Mouse (Mus musculus) forebrain, embryonic 16.5 days (tissue): Measurements from ENCODE around the gene Sprtn. TPM values are rescaled to one million over a fixed set of nuclear protein-coding genes. Genes with fewer than 3 reads are reported as not detected.

ENCODE experiments used
- ATAC-seq: fragments of 200-750 bp; cut with Nextera tagmentation; 2 replicates; pipeline ENCODE4 v1.8.0; 2017; ENCODE audit warnings: mild to moderate bottlenecking, moderate library complexity
- H3K27ac ChIP-seq: fragments of 300-500 bp; sonication (generic); 2 replicates; pipeline ENCODE4 v1.5.1; 2014; ENCODE audit warnings: low read length, control low read depth
- H3K27me3 ChIP-seq: fragments of 300-500 bp; sonication (generic); replicated peaks from 2 replicates; pipeline ENCODE4 v1.6.1; 2014; ENCODE audit warnings: low read length; ENCODE audit not compliant: control insufficient read depth, insufficient read depth
- H3K36me3 ChIP-seq: fragments of 300-500 bp; sonication (generic); 2 replicates; pipeline ENCODE4 v1.6.1; 2014; ENCODE audit not compliant: control insufficient read depth, insufficient read depth
- H3K4me1 ChIP-seq: fragments of 300-500 bp; sonication (generic); replicated peaks from 2 replicates; pipeline ENCODE4 v1.6.1; 2014; ENCODE audit warnings: low read length; ENCODE audit not compliant: control insufficient read depth, insufficient read depth
- H3K4me2 ChIP-seq: fragments of 300-500 bp; sonication (generic); 2 replicates; pipeline ENCODE4 v1.6.1; 2014; ENCODE audit warnings: mild to moderate bottlenecking, low read length, control low read depth
- H3K4me3 ChIP-seq: fragments of 300-500 bp; sonication (generic); replicated peaks from 2 replicates; pipeline ENCODE4 v1.5.1; 2014; ENCODE audit warnings: mild to moderate bottlenecking, low read length, control low read depth
- H3K9ac ChIP-seq: fragments of 300-500 bp; sonication (generic); replicated peaks from 2 replicates; pipeline ENCODE4 v1.6.1; 2014; ENCODE audit warnings: low read depth, low read length, control low read depth
- H3K9me3 ChIP-seq: fragments of 300-500 bp; sonication (generic); 2 replicates; pipeline ENCODE4 v1.6.1; 2016; ENCODE audit warnings: low read length; ENCODE audit not compliant: control insufficient read depth
- WGBS: fragments of 180-500 bp; shearing (Covaris S2); extraction: QIAGEN DNeasy Blood & Tissue Kit; methylation state at CpG from one replicate; pipeline ENCODE4 v1.1.7; 2014; 5-methylcytosine and 5-hydroxymethylcytosine counted together
- polyA plus RNA-seq: library from polyadenylated mRNA; unstranded; fragments of >200 nt; fragmentation: Nextera tagmentation; extraction: Ambion mirVana; gene quantifications from 2 replicates; pipeline ENCODE4 v1.2.1, GENCODE M21; 2015

Gene Sprtn
- 10.6 and 12.9 TPM in 2 replicates for polyA plus RNA-seq

DNA sequence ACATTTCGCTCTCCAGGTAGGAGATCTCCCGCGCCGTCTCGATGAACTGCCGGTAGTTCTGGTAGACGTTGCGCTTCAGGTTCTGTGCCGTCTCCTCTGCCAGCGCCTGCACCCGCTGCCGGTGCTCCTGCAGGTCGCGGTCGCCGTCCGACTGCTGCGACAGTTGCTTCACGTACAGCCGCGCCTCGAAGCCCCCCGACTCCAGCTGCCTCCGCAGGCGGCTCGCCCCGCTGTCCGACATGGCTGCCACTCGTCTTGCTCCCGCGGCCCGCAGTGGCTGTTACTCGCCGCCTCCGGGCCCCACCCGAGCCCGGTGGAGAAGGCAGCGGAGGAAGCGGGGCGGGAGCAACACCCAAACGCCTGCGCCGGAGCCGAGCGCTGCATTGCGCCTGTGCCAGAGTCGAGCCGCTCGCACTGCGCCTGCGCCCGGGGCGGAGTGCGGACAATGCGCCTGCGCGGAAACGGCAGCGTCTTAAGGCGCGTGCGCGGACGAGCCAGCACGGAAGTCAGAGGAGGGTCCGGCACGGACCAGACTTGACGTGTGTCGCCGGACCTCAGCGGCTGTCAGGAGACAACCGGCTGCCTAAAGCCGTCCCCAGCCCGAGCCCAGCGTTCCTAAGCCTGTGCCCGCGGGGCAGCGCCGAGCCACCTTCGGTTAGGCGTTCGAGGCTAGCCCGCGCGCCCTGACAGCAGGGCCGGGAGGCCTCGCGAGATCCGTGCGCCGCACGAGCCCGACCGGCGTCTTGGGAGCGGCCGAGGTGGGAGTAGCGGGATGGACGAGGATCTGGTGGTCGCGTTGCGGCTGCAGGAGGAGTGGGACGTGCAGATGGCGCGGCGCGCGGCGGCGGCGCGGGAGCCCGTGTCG lies at the start of gene Sprtn, which contains the start of gene Exoc8:
TSS of gene Sprtn (plus strand) at position 501 of the 865 bp plus-strand sequence.
TSS of gene Exoc8 (minus strand) at position 320 of the 865 bp plus-strand sequence.
- Histone ChIP-seq H3K27ac (peak within 1 kb of the TSS; percentile 87), H3K9ac (peak within 1 kb of the TSS; percentile 88), H3K4me2 (peak within 1 kb of the TSS; percentile 96), H3K36me3 (peaks cover 23% of the 10 kb centered on the region), H3K4me1 (peaks cover 34% of the 10 kb centered on the region), H3K9me3 (no peaks in the 10 kb centered on the region), H3K4me3 (peak within 1 kb of the TSS; percentile 100), H3K27me3 (no peaks in the 10 kb centered on the region)
- peak; percentile 91 for ATAC-seq
- WGBS = under 1% methylated on average over 114 of the region's 114 CpGs

DNA sequence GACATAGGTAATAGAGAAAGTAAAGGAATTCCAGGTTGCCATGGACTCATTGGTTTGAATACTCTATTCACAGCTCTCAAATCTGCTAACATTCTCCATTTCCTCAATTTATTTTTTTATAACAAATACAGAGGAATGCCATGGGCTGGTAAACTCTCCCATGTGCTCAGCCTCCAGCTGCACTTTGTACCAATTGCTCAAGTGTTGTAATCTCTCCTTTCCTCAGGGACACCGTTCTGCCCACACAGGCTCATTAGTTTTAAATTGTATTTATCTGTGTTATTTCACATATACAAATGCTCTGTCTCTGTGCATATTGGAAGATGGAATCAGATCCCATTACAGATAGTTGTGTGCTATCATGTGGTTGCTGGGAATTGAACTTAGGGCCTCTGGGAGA lies 44.2 kb upstream of the Sprtn start:
- H3K9ac ChIP-seq = no peak overlapping the region
- no peak overlapping the region for H3K27ac ChIP-seq
- H3K4me2 ChIP-seq = no peak overlapping the region
- H3K27me3 ChIP-seq = no peaks in the 10 kb centered on the region
- 98% methylated on average over 1 of the region's 1 CpGs for WGBS
- H3K9me3 ChIP-seq = peaks cover 20% of the 10 kb centered on the region
- no peak overlapping the region for H3K4me3 ChIP-seq
- no peaks in the 10 kb centered on the region for H3K4me1 ChIP-seq
- H3K36me3 ChIP-seq = peaks cover 39% of the 10 kb centered on the region
- ATAC-seq = no peak

- no peak for ATAC-seq
- H3K4me1 ChIP-seq = peaks cover 15% of the 10 kb centered on the region
- H3K9me3 ChIP-seq = 0 out of 2 replicates have a peak, but pooled peaks cover 5% of the 10 kb centered on the region
- H3K27ac ChIP-seq = no peak overlapping the region
- no peaks in the 10 kb centered on the region for H3K27me3 ChIP-seq
- H3K36me3 ChIP-seq = peaks cover 36% of the 10 kb centered on the region
- H3K9ac ChIP-seq = no peak overlapping the region
- no peak overlapping the region for H3K4me3 ChIP-seq
- no peak overlapping the region for H3K4me2 ChIP-seq
These were observed 38.2 kb upstream of the Sprtn start for GRCm38 (mm10) chr8:124859466-124859865.

DNA sequence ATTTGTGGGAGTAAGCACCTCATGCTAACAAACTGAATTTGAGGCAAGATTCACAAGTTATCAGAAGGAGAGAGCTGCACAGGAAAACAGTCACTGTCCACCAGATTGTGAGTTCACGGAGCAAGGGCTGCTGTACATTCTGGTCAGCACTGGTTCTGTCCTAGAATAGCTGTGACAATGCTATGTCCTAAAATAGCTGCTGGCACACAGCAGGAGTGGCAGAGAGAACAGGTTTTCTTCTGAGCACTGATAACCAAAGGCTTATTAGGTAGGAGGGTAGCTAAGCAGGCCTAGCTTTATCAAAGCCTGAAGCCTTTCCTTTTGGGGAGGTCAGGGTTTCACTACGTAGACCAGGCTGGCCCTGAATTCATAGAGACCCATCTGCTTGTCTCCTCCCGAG lies 37.5 kb upstream of the Sprtn start:
- Histone ChIP-seq H3K27ac (no peak overlapping the region), H3K4me1 (peaks cover 16% of the 10 kb centered on the region), H3K4me3 (no peak overlapping the region), H3K27me3 (no peaks in the 10 kb centered on the region), H3K36me3 (peaks cover 29% of the 10 kb centered on the region), H3K9ac (no peak overlapping the region), H3K4me2 (no peak overlapping the region), H3K9me3 (no peaks in the 10 kb centered on the region)
- no peak for ATAC-seq
- WGBS = 96% methylated on average over 3 of the region's 3 CpGs

DNA sequence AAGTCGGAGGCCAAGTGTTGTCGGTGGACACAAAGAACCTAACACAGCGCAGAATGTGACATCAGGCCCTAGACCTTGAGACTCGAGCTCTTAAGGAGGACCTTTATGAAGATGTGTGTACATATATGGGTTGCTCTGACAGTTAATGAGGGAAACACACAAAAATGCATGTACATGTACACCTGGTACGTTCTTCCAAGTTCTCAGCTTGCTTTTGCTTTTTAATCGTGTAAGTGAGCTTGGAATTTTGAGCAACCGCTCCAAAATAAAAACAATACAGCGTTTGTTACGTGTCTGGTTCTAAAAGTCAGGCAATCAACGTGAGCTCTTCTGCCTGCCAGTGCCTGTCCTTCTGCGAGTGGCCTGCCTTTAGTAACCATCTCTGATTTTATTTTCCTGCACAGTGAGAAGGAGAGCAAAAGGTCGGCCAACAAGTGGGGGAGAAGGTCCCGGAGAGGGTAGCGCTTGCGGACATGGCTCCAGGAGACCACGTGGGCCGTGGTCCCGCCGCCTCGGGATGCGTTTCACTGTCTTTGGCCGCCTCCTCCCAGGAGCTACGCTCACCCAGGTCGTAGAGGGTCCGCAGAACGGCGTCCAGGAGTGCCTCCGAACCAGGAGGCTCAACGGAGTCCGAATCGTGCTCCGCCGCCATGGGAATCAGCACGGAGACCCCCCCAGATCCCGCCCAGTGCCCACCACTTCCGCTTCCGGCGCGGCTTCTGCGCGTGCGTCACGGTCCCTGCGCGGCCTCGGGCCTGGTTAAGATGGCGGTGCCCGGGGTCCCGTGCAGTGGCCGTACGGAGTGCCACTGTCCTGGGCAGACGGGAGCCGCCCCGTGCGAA lies 35.1 kb upstream of the Sprtn start, which contains the start of the genes Gnpat and 2810004N23Rik:
TSS of gene Gnpat (plus strand) at position 713 of the 842 bp plus-strand sequence.
TSS of gene 2810004N23Rik (minus strand) at position 800 of the 842 bp plus-strand sequence.
- Histone ChIP-seq H3K9me3 (no peaks in the 10 kb centered on the region), H3K4me2 (peak within 1 kb of the TSS; percentile 92), H3K27me3 (no peaks in the 10 kb centered on the region), H3K36me3 (peaks cover 18% of the 10 kb centered on the region), H3K9ac (peak within 1 kb of the TSS; percentile 99), H3K4me3 (peak within 1 kb of the TSS; percentile 95), H3K4me1 (peaks cover 16% of the 10 kb centered on the region), H3K27ac (peak within 1 kb of the TSS; percentile 89)
- WGBS = 2% methylated on average over 55 of the region's 55 CpGs
- ATAC-seq = peak; percentile 99

DNA sequence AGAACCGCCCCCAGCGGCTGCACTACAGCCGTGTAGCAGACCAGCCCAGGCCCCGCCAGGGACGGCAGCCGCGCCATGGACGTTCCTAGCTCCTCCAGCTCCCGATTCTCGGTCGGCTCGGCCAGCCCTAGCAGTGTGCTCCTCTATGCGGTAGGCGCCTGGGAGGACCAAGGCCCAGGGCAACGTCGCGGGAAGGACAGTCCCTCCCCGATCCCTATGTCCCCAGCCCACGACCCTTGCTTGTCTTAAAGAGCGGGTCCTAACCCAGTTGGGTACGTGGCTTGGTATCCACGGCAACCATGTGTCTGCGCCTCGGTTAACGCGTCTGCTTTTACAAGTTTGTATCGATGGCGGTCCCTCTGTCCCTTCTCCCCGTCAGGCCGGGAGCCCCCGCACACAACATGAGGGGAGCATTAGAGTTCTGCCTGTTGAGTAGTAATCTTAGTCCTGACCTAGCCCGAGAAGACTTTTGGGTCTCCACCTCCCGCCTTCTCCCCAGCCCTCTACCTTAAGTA lies 34.5 kb upstream of the Sprtn start:
- H3K4me2 ChIP-seq = peak overlapping the region; percentile 85
- peaks cover 11% of the 10 kb centered on the region for H3K36me3 ChIP-seq
- H3K4me1 ChIP-seq = peaks cover 16% of the 10 kb centered on the region
- under 1% methylated on average over 33 of the region's 33 CpGs for WGBS
- H3K27ac ChIP-seq = peak overlapping the region; percentile 89
- peak overlapping the region; percentile 99 for H3K9ac ChIP-seq
- no peaks in the 10 kb centered on the region for H3K9me3 ChIP-seq
- peak overlapping the region; percentile 95 for H3K4me3 ChIP-seq
- no peaks in the 10 kb centered on the region for H3K27me3 ChIP-seq
- ATAC-seq = peak; percentile 84

DNA sequence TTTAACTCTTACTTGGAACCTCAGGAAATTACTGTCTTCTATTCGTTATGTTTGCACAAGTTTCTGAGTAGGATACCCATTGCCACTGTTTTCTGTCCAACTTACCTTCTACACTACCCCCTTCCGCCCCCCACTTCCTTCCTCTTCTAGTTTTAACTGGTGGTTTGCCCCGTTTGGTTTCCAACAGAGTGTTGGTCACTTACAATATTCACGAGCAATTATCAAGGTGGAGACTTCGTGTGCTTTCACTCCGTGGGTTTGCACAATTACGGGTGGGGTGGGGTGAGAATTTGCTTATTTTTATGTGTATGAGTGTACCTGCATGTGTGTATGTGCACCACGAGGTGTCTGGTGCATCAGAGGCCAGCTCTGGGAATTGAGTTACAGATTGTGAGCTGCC lies 34.0 kb upstream of the Sprtn start:
- H3K27ac ChIP-seq = no peak overlapping the region
- peaks cover 11% of the 10 kb centered on the region for H3K36me3 ChIP-seq
- ATAC-seq = no peak
- no peaks in the 10 kb centered on the region for H3K27me3 ChIP-seq
- WGBS = 18% methylated on average over 8 of the region's 8 CpGs
- peak overlapping the region; percentile 99; the same call in 1 of the 2 replicates for H3K9ac ChIP-seq
- H3K4me1 ChIP-seq = peaks cover 16% of the 10 kb centered on the region
- no peaks in the 10 kb centered on the region for H3K9me3 ChIP-seq
- peak overlapping the region; percentile 95 for H3K4me3 ChIP-seq
- peak overlapping the region; percentile 85 for H3K4me2 ChIP-seq

GRCm38 (mm10) chr8:124866669-124867068 lies 31.0 kb upstream of the Sprtn start:
- Histone ChIP-seq H3K36me3 (peaks cover 4% of the 10 kb centered on the region), H3K27ac (no peak overlapping the region), H3K27me3 (no peaks in the 10 kb centered on the region), H3K9ac (no peak overlapping the region), H3K4me2 (no peak overlapping the region), H3K4me3 (no peak overlapping the region), H3K4me1 (peaks cover 16% of the 10 kb centered on the region), H3K9me3 (no peaks in the 10 kb centered on the region)
- no peak for ATAC-seq
- 87% methylated on average over 3 of the region's 3 CpGs for WGBS

- Histone ChIP-seq H3K27ac (no peak overlapping the region), H3K4me3 (no peak overlapping the region), H3K36me3 (peaks cover 8% of the 10 kb centered on the region), H3K9me3 (no peaks in the 10 kb centered on the region), H3K9ac (no peak overlapping the region), H3K4me2 (no peak overlapping the region), H3K4me1 (peaks cover 12% of the 10 kb centered on the region), H3K27me3 (no peaks in the 10 kb centered on the region)
- WGBS = 96% methylated on average over 2 of the region's 2 CpGs
- no peak for ATAC-seq
These were observed 30.6 kb upstream of the Sprtn start for GRCm38 (mm10) chr8:124867126-124867525.
